Mouse (Mus musculus) yolk sac, embryonic 10.5 days (tissue): ENCODE results near the gene Slc39a11.

Experiments
- DNase-seq: peaks from one replicate; pipeline ENCODE4 v3.0.0-alpha.2; 2017; ENCODE audit warnings: low spot score

Gene Slc39a11

GRCm38 (mm10) chr11:113507716-113508480 lies 142.0 kb downstream of the Slc39a11 start:
- no peak for DNase-seq

GRCm38 (mm10) chr11:113505551-113506160 lies 144.2 kb downstream of the Slc39a11 start:
- no peak for DNase-seq

GRCm38 (mm10) chr11:113504459-113505062 lies 145.3 kb downstream of the Slc39a11 start:
- no peak for DNase-seq

- DNase-seq, result no peak
These were observed 146.9 kb downstream of the Slc39a11 start for GRCm38 (mm10) chr11:113502968-113503367.

- no peak for DNase-seq
These were observed 149.1 kb downstream of the Slc39a11 start for GRCm38 (mm10) chr11:113500631-113501305.

- peak; percentile 25 for DNase-seq
These were observed 151.0 kb downstream of the Slc39a11 start for GRCm38 (mm10) chr11:113498889-113499288.

GRCm38 (mm10) chr11:113494021-113494546 lies 155.8 kb downstream of the Slc39a11 start:
- DNase-seq, result no peak

GRCm38 (mm10) chr11:113490530-113491520 lies 159.1 kb downstream of the Slc39a11 start:
- DNase-seq, result no peak

GRCm38 (mm10) chr11:113487603-113488335 lies 162.1 kb downstream of the Slc39a11 start:
- no peak for DNase-seq

GRCm38 (mm10) chr11:113484037-113484436 lies 165.8 kb downstream of the Slc39a11 start:
- no peak for DNase-seq

- no peak for DNase-seq
These were observed 172.3 kb downstream of the Slc39a11 start for GRCm38 (mm10) chr11:113477550-113477949.

GRCm38 (mm10) chr11:113476720-113477119 lies 173.2 kb downstream of the Slc39a11 start:
- DNase-seq, result no peak

- DNase-seq, result peak; percentile 79
These were observed 174.4 kb downstream of the Slc39a11 start for GRCm38 (mm10) chr11:113475491-113475890.

- DNase-seq, result peak; percentile 73
These were observed 175.8 kb downstream of the Slc39a11 start for GRCm38 (mm10) chr11:113473998-113474534.

GRCm38 (mm10) chr11:113471936-113472335 lies 177.9 kb downstream of the Slc39a11 start:
- DNase-seq, result no peak

GRCm38 (mm10) chr11:113469919-113470785 lies 179.7 kb downstream of the Slc39a11 start:
- DNase-seq, result no peak

GRCm38 (mm10) chr11:113468016-113468415 lies 181.9 kb downstream of the Slc39a11 start:
- DNase-seq, result no peak

- no peak for DNase-seq
These were observed 182.5 kb downstream of the Slc39a11 start for GRCm38 (mm10) chr11:113467313-113467811.

- DNase-seq, result no peak
These were observed 189.8 kb downstream of the Slc39a11 start for GRCm38 (mm10) chr11:113460118-113460517.
